In genomic region chr19:43960014-43960413, GRCm38 (mm10) we compare ENCODE assay signal across 22 mouse cellular contexts. TPM values are rescaled to one million over a fixed set of nuclear protein-coding genes. Genes with fewer than 3 reads are reported as not detected.
"Had no signal": no experiment of that assay in that cellular context is flagged by ENCODE, and none has a peak within 500 bp of the region (broad histone marks: within the 10 kb centered on the region; RNA-seq: fewer than 3 reads in every experiment).

No protein-coding gene starts in this region.

- H3K4me1 ChIP-seq: liver, embryonic 13.5 days; midbrain, embryonic 13.5 days; neural tube, embryonic 13.5 days; stomach, embryonic 15.5 days had no signal

- DNase-seq: kidney, adult 11 months; kidney, adult 9 months; kidney, postnatal 14 days; layer of hippocampus, adult 9-11 months; liver, embryonic 13.5 days; retina, postnatal 1 day; right cerebral cortex, postnatal 25 days; spleen, adult 18-20 months; thymus, adult 2 months; thymus, postnatal 25 days had no signal

- H3K4me3 ChIP-seq: intestine, embryonic 15.5 days; layer of hippocampus, adult 2 months; left cerebral cortex, adult 2 months; liver, embryonic 13.5 days; lung, embryonic 15.5 days; midbrain, embryonic 13.5 days; myocyte; neural tube, embryonic 13.5 days; stomach, embryonic 15.5 days had no signal

RNA-seq across cellular contexts. Expression of gene Cpn1, which starts 26.3 kb away (rescaled TPM):
- total RNA-seq: monocyte, adult 5-6 weeks; neutrophil, adult 5-6 weeks had no signal
- polyA plus RNA-seq: limb, embryonic 11.5 days; macrophage; myocyte had no signal
